11 mouse cellular contexts compared by ENCODE assay signal in genomic region chr8:91715387-91716085, GRCm38 (mm10).
DNase-seq lines count a peak whose midpoint lies in the region; ATAC-seq lines count a peak whose summit lies in the region.
"Had no signal": no experiment of that assay in that cellular context is flagged by ENCODE, and none has a peak within 500 bp of the region (broad histone marks: within the 10 kb centered on the region; RNA-seq: fewer than 3 reads in every experiment).

No protein-coding gene starts in this region.

- no peaks in the 10 kb centered on the region for H3K36me3 ChIP-seq in heart, embryonic 13.5 days
- H3K36me3 ChIP-seq in embryonic facial prominence, embryonic 11.5 days (replicated peaks; ENCODE audit: control insufficient read depth, insufficient read depth, low read depth, low read length), result no peaks in the 10 kb centered on the region
- H3K36me3 ChIP-seq in intestine, embryonic 16.5 days (ENCODE audit: control insufficient read depth, insufficient read depth, low read length), result no peaks in the 10 kb centered on the region

- ATAC-seq in heart, embryonic 13.5 days (ENCODE audit: extremely low read depth, insufficient number of reproducible peaks, low FRiP score, low TSS enrichment), result no peak
- no peak; the same call in 1 of the 2 replicates for ATAC-seq in embryonic facial prominence, embryonic 11.5 days (replicated peaks; ENCODE audit: insufficient number of reproducible peaks, low FRiP score, low TSS enrichment, low read depth)
- 0 out of 2 replicates have a peak, but pooled peaks have one; percentile 36 for ATAC-seq in intestine, embryonic 16.5 days

- H3K9me3 ChIP-seq in heart, embryonic 13.5 days, result no peaks in the 10 kb centered on the region
- H3K9me3 ChIP-seq in embryonic facial prominence, embryonic 11.5 days (replicated peaks; ENCODE audit: control insufficient read depth, low read length), result no peaks in the 10 kb centered on the region
- no peaks in the 10 kb centered on the region for H3K9me3 ChIP-seq in intestine, embryonic 16.5 days (ENCODE audit: control insufficient read depth, low read length)

- intact Hi-C loops in heart, postnatal 14 days (cut with DNase I), result no loop called here

- H3K9ac ChIP-seq in heart, embryonic 13.5 days, result no peak overlapping the region
- no peak overlapping the region for H3K9ac ChIP-seq in embryonic facial prominence, embryonic 11.5 days (replicated peaks; ENCODE audit: low read length)
- no peak overlapping the region for H3K9ac ChIP-seq in intestine, embryonic 16.5 days (ENCODE audit: low read depth, low read length)

- peaks cover 60% of the 10 kb centered on the region for H3K4me1 ChIP-seq in heart, embryonic 13.5 days
- H3K4me1 ChIP-seq in embryonic facial prominence, embryonic 11.5 days (ENCODE audit: control insufficient read depth, insufficient read depth, low read length), result peaks cover 5% of the 10 kb centered on the region; the same call in 1 of the 2 replicates
- peaks cover 5% of the 10 kb centered on the region; the same call in 1 of the 2 replicates for H3K4me1 ChIP-seq in intestine, embryonic 16.5 days (ENCODE audit: control insufficient read depth, insufficient read depth, low read length)

- no peak for DNase-seq in heart, postnatal 14 days
- DNase-seq in embryo, embryonic 10 days (ENCODE audit: low spot score), result peak; percentile 58
- peak; percentile 64 for DNase-seq in embryonic facial prominence, embryonic 11.5 days (ENCODE audit: low spot score)
- no peak for DNase-seq in retina, embryonic 14.5 days (ENCODE audit: low spot score)
- DNase-seq in left cerebral cortex, adult 11 months (ENCODE audit: low spot score), result no peak
- DNase-seq: cerebellum, adult 11-12 months; liver; right cerebral cortex, postnatal 14 days; thymus, adult 2 months had no signal

- 0 out of 2 replicates have a peak, but pooled peaks cover 8% of the 10 kb centered on the region for H3K27me3 ChIP-seq in heart, embryonic 13.5 days (replicated peaks)
- no peaks in the 10 kb centered on the region for H3K27me3 ChIP-seq in embryonic facial prominence, embryonic 11.5 days (ENCODE audit: control insufficient read depth, insufficient read depth, low read length)
- H3K27me3 ChIP-seq in intestine, embryonic 16.5 days (replicated peaks; ENCODE audit: control insufficient read depth, insufficient read depth, low read length), result peaks cover 6% of the 10 kb centered on the region; the same call in 1 of the 2 replicates

- H3K4me3 ChIP-seq in heart, embryonic 13.5 days, result no peak overlapping the region
- H3K4me3 ChIP-seq in embryonic facial prominence, embryonic 11.5 days (ENCODE audit: low read depth, low read length), result no peak overlapping the region
- no peak overlapping the region for H3K4me3 ChIP-seq in intestine, embryonic 16.5 days (ENCODE audit: low read length)

- peak overlapping the region; percentile 51 for H3K4me2 ChIP-seq in heart, embryonic 13.5 days
- no peak overlapping the region for H3K4me2 ChIP-seq in embryonic facial prominence, embryonic 11.5 days (ENCODE audit: low read depth, low read length)
- no peak overlapping the region for H3K4me2 ChIP-seq in intestine, embryonic 16.5 days (ENCODE audit: low read depth, low read length)

- 18% methylated on average over 8 of the region's 8 CpGs for WGBS in heart, embryonic 13.5 days
- 35% methylated on average over 8 of the region's 8 CpGs for WGBS in embryonic facial prominence, embryonic 11.5 days
- WGBS in intestine, embryonic 16.5 days, result 25% methylated on average over 8 of the region's 8 CpGs

- H3K27ac ChIP-seq in heart, embryonic 13.5 days (replicated peaks), result peak overlapping the region; percentile 84
- no peak overlapping the region; the same call in 1 of the 2 replicates for H3K27ac ChIP-seq in embryonic facial prominence, embryonic 11.5 days (replicated peaks; ENCODE audit: low read depth, low read length)
- H3K27ac ChIP-seq in intestine, embryonic 16.5 days (ENCODE audit: low read length), result no peak overlapping the region

Comparison
In these comparisons a context has a peak if more than half of its experiments do, and no peak if none do; other contexts are left out.
1. DNase-seq: peak in embryo, embryonic 10 days (single experiment) and embryonic facial prominence, embryonic 11.5 days (single experiment); none in heart, postnatal 14 days (0 of 2), retina, embryonic 14.5 days (single experiment) and left cerebral cortex, adult 11 months (single experiment).